Mouse (Mus musculus): Measurements from ENCODE around the gene Cdc25a.
A peak's percentile ranks its signal among the peaks of the same experiment; 100 is the strongest.

Cdc25a gene

GRCm38 (mm10) chr9:109894413-109895090 lies 19.2 kb downstream of the Cdc25a start:
- DNase-seq: peak; percentile 87

DNA sequence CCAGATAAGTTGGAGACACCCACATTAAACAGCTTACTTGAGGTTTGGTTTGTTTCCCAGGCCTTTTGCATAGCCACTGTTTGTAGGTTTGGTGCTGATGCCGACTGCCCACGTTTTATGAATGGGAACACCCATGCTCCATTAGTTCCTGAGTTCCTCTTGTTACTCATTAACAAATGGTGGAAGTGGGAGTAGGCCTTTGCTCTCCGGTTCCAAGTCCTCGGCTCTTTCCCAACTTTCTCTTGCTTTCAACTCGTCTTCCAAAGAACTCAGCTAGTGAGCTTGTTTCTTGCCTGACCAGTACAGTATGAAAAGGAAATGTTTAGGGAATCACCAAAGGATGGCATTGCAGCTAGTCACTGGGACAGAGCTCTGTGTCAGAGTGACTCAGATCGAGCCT lies 20.2 kb downstream of the Cdc25a start:
- DNase-seq: no peak

- DNase-seq: no peak
Measured at GRCm38 (mm10) chr9:109896253-109897150, 21.1 kb downstream of the Cdc25a start.

GRCm38 (mm10) chr9:109898027-109898426 lies 22.6 kb downstream of the Cdc25a start:
- peak; percentile 55 for DNase-seq

DNA sequence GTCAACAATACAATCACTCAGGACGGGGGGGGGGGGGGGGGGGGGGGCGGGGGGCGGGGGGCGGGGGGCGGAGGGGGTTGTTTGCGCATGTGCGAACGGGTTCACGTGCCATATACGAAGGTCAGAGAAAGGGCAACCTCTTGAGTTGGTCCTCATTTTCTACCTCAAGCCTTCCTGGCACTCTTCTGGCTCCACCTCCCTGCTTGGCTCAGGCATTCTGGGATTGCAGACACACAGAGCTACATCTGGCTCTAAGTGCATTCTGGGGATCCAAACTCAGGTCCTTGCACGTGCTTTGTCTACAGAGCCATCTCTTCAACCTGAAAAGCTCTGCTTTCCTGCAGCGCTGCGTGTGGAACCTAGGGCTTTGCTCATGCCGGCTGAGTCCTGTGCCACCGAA lies 24.0 kb downstream of the Cdc25a start:
- DNase-seq: no peak

GRCm38 (mm10) chr9:109899774-109900173 lies 24.4 kb downstream of the Cdc25a start:
- no peak for DNase-seq

DNA sequence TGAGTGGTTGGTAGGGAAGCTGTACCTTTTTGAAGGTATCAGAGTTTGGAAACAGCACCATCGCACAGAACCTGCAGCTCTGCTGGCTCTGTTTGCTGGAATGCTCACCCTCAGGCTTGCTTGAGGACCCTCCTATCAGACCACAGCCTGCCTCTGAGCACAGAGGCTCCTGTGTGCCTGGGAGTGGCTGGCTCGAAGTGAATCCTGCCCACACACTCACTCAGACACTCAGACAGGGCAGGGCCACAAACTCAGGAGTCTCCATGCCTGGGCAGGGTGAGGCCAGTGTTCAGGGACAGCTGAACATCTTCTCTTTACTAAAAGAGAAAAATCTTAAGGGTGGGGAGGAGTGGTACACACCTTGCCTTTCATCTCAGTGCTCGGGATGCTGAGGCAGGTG lies 25.2 kb downstream of the Cdc25a start:
- DNase-seq: no peak

- DNase-seq: no peak
Measured at GRCm38 (mm10) chr9:109902246-109902645, 26.9 kb downstream of the Cdc25a start.

- no peak for DNase-seq
Measured at GRCm38 (mm10) chr9:109902740-109903139, 27.4 kb downstream of the Cdc25a start.

DNA sequence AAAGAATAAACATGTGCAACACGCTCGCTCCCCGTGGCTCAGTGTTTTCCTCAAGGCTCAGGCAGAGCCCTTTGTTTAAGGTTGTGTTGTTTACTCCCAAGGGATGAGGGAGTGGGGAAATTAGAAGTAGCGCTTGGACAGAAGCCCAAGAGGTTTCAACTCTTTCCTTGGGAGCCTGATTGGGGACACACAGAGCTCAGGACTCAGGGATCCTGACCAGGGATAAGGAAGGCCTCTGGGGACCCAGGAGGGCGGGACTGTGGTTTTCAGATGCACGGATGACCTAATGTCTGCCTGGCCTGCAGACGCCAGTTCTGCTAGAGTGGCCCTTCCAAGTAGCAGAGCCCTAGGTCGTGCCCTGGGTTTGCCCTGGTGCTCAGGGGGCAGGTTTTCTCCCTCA lies 31.9 kb downstream of the Cdc25a start:
- DNase-seq: no peak

GRCm38 (mm10) chr9:109907774-109908465 lies 32.5 kb downstream of the Cdc25a start:
- no peak for DNase-seq

DNA sequence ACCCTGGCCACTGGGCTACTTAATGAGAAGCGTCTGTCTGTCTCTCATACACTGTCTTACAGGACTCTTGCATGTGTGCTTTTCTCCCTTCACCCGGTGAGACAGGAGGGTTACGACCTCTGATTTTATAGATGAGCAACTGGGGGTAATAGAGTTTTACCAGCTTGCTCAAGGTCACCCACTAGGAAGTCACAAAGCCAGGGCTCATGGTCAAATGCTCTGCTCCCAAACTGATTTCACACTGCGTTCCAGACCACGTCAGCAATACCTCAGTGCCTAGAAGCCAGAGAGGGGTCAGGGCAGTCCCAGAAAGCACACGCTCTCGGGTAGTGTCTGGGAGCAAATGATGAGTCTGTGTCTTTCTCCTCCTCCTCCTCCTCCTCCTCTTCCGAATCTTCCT lies 33.7 kb downstream of the Cdc25a start:
- no peak for DNase-seq

DNA sequence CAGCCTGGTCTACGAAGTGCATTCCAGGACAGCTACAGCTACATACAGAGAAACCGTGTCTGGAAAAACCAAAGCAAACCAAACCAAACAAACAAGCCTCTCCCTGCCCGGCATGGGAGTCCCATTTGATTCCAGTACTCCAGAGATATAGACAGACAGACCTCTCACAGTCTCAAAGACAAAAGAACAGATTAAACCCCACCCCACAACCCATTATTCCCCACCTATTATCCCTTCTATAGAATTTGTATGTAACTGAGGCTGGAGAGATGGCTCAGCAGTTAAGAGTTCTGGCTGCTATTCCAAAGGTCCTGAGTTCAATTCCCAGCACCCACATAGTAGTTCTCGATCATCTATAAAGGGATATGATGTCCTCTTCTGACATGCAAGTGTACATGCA lies 34.5 kb downstream of the Cdc25a start:
- no peak for DNase-seq

GRCm38 (mm10) chr9:109911779-109912178 lies 36.4 kb downstream of the Cdc25a start:
- no peak for DNase-seq

DNA sequence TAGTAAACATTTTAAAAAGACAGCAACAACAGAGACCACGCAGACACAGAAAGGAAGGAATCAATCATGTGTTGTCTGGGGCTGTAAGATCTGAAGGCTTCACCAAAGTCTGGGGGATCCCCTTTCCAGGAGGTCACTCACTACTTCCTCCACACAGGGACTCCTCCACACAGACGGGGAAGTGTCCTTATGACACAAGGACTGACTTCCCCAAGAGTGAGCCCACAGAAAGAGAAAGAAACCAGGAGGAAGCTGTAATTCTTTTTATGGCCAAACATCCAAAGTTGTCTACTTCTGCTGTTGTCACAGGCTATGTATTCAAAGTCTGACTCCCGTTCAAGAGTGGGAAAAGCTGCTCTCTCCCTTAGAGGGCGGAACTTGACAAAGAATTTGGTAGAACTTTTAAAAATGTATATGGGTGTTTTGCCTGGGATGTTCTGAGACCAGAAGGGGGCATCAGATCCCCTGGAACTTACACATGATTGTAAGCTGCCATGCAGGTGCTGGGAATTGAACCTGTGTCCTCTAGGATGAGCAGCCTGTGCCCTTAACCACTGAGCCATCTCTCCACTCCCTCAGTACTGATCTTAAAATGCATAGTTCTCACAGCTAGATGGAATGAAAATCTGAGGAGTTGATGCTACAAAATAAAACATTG lies 39.0 kb downstream of the Cdc25a start:
- no peak for DNase-seq

- DNase-seq: no peak
Measured at GRCm38 (mm10) chr9:109917931-109918330, 42.6 kb downstream of the Cdc25a start.

GRCm38 (mm10) chr9:109929131-109929530 lies 53.8 kb downstream of the Cdc25a start:
- DNase-seq: no peak

GRCm38 (mm10) chr9:109930063-109930462 lies 54.7 kb downstream of the Cdc25a start:
- DNase-seq: no peak

GRCm38 (mm10) chr9:109930752-109931151 lies 55.4 kb downstream of the Cdc25a start:
- no peak for DNase-seq

DNA sequence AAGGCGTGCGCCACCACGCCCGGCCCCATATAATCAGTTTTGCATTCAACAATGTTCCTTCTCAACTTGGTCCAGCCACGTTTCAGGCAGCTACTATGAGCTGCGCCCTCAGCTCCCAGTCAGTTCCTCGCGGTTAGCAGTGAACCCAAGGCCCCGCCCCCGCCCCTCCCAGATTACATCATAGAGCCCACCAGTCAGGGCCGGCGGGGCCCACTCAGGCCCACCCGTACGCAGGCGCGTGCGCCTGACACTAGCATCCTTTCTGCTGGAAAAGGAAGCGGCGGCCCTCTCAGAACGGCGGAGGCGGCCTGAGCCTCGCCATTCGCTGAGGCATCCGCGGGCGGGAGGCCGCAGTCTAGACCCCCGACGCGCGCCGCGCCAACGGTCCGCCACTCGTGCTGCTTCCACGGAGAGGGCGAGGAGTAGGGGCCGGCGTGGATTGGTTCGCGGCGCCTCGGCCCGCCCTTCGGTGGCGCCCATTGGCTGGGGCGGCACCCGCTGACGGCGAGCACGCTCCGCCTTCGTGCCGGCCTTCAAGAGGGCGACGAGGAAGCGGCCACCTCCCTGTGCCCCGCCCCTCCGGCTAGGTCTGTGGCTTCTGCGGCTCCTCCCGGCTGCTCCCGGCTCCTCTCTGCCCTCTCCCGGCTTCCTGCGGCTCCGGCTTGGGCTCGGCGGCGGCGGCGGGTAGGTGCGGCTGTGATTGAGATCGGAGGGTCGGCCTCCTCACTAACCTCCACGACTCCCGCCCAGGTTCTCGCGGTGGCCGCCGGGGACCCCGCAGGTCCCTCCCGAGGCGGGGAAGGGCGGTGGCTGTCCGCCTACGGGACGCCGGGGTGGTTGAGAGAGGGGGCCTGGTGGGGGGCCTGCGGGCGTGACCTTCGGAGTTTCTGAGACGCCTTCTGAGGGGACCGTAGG lies 56.1 kb downstream of the Cdc25a start, which contains the start of gene Map4:
Map4 (plus strand) TSS at position 204 of the 915 bp plus-strand sequence.
- DNase-seq: peak; percentile 98

- peak; percentile 57 for DNase-seq
Measured at GRCm38 (mm10) chr9:109932361-109932755, 57.0 kb downstream of the Cdc25a start.
